Mouse (Mus musculus) thymus, adult 2 months (tissue): ENCODE data around the gene Myo7a.

Experiments
- CTCF ChIP-seq: fragments of 200-500 bp; IDR thresholded peaks from 2 replicates; pipeline ENCODE4 v1.5.1; 2012; ENCODE audit warnings: mild to moderate bottlenecking, control low read depth, low read length, moderate library complexity, borderline replicate concordance; ENCODE audit not compliant: control insufficient read depth, poor library complexity, insufficient read depth; ENCODE audit errors: extremely low read depth
- POLR2A ChIP-seq: fragments of 200-500 bp; IDR thresholded peaks from 2 replicates; pipeline ENCODE4 v1.6.1; 2012; ENCODE audit warnings: mild to moderate bottlenecking, low read length, control low read depth, moderate library complexity; ENCODE audit not compliant: control insufficient read depth, poor library complexity, insufficient read depth; ENCODE audit errors: extremely low read depth

DNA sequence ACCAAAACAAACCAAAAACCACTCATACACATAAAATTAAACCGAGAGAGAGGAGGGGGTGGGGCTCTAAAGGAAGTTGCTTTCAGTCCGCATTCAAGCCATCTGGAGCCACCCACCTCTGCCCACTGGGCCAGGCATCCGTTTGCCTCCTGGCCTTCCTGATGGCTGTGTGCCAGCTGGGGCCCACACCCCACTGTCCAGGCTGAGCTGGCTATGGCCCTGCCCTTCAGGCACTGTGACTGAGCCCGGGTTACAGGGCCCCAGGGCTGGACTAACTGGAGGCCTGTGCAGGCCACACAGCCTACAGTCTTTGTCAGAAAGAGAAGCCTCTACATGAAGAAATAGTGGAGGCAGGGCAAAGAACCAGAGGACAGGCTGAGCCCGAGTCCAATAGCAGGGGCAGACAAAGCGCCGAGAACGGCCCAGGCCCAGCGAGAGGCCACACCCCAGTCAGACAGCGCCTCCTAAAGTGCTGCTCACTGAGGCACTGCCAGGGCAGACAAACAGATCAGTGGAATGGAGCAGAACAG is 45.7 kb upstream of the Myo7a start:
- no peak for TF ChIP-seq POLR2A
- no peak for TF ChIP-seq CTCF
